Mouse (Mus musculus): ENCODE results near the gene Pde7b. TPM values are rescaled to one million over a fixed set of nuclear protein-coding genes. Genes with fewer than 3 reads are reported as not detected.
"Not testable (repeated sequence)": the region's sequence is repeated elsewhere in the genome, so short reads cannot be mapped to it uniquely, and the experiment has no call there.

The Pde7b gene
- polyA plus RNA-seq, 1 experiment from 2014 or later: 2.5 TPM

DNA sequence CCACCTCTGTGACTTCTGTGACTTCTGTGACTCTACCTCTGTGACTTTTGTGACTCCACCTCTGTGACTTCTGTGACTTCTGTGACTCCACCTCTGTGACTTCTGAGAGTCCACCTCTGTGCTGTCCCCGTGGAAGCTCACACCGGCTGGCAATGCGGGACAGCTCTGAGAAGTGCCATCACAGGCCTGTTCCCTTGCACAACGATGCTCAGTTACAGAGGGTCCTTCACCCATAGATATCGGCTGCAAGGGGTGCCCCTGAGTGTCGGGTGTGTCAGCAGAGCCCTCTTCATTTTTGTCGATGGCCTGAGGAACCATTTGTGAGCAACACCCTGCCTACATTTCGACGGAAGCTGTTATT, 206.4 kb downstream of the Pde7b start:
- Histone ChIP-seq H3K4me3 (replicated peaks) (no peak overlapping the region), H3K4me1 (no peaks in the 10 kb centered on the region), H3K9me3 (no peaks in the 10 kb centered on the region), H3K27ac (no peak overlapping the region), H3K36me3 (replicated peaks) (no peaks in the 10 kb centered on the region), H3K9ac (no peak overlapping the region), H3K27me3 (no peaks in the 10 kb centered on the region), H3K4me2 (no peak overlapping the region)
- no peak for ATAC-seq (ENCODE audit: low FRiP score)
- WGBS: 93% methylated on average over 9 of the region's 9 CpGs

GRCm38 (mm10) chr10:20517756-20518528, 206.9 kb downstream of the Pde7b start:
- H3K4me2 ChIP-seq; H3K27ac ChIP-seq; H3K4me3 ChIP-seq (replicated peaks); H3K9me3 ChIP-seq; H3K4me1 ChIP-seq; H3K9ac ChIP-seq; H3K36me3 ChIP-seq (replicated peaks); H3K27me3 ChIP-seq; ATAC-seq (ENCODE audit: low FRiP score): not testable (repeated sequence)
- WGBS: 84% methylated on average over 9 of the region's 9 CpGs

DNA sequence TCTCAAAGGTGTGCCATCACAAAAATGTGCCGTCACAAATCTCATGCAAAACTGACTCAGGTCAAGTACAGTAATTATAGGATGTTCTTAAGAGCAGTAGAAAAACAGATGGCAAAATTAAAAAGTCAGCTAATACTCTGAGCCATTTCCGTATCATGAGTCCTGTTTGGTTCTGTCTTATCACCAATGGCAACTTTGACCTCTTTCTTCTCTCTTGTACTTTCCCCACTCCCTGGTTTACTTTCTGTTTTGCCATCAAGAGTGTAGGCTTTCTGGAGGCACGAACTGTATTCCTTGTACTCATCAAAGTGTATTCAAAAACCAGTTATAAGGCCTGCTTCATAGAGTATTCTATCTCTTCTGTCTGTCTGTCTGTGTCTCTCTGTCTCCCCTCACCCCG, 211.0 kb downstream of the Pde7b start:
- WGBS: 92% methylated on average over 4 of the region's 4 CpGs
- H3K36me3 ChIP-seq (replicated peaks): no peaks in the 10 kb centered on the region
- H3K9me3 ChIP-seq: no peaks in the 10 kb centered on the region
- no peaks in the 10 kb centered on the region for H3K27me3 ChIP-seq
- H3K27ac ChIP-seq: no peak overlapping the region
- H3K4me3 ChIP-seq (replicated peaks): no peak overlapping the region
- no peak overlapping the region for H3K4me2 ChIP-seq
- ATAC-seq (ENCODE audit: low FRiP score): no peak
- H3K9ac ChIP-seq: no peak overlapping the region
- H3K4me1 ChIP-seq: no peaks in the 10 kb centered on the region

GRCm38 (mm10) chr10:20513461-20513860, 211.4 kb downstream of the Pde7b start:
- H3K36me3 ChIP-seq (replicated peaks): no peaks in the 10 kb centered on the region
- ATAC-seq (ENCODE audit: low FRiP score): no peak
- no peak overlapping the region for H3K4me3 ChIP-seq (replicated peaks)
- H3K9me3 ChIP-seq: no peaks in the 10 kb centered on the region
- H3K4me2 ChIP-seq: no peak overlapping the region
- no peaks in the 10 kb centered on the region for H3K27me3 ChIP-seq
- no peak overlapping the region for H3K9ac ChIP-seq
- no peak overlapping the region for H3K27ac ChIP-seq
- no peaks in the 10 kb centered on the region for H3K4me1 ChIP-seq
- 88% methylated on average over 5 of the region's 5 CpGs for WGBS

GRCm38 (mm10) chr10:20509819-20510218, 215.1 kb downstream of the Pde7b start:
- H3K4me2 ChIP-seq: no peak overlapping the region
- no peak overlapping the region for H3K9ac ChIP-seq
- no peak overlapping the region for H3K27ac ChIP-seq
- WGBS: 86% methylated on average over 4 of the region's 4 CpGs
- H3K27me3 ChIP-seq: no peaks in the 10 kb centered on the region
- H3K4me3 ChIP-seq (replicated peaks): no peak overlapping the region
- no peaks in the 10 kb centered on the region for H3K36me3 ChIP-seq (replicated peaks)
- no peaks in the 10 kb centered on the region for H3K9me3 ChIP-seq
- no peaks in the 10 kb centered on the region for H3K4me1 ChIP-seq
- ATAC-seq (ENCODE audit: low FRiP score): no peak

- WGBS: 89% methylated on average over 3 of the region's 3 CpGs
- Histone ChIP-seq H3K27ac (no peak overlapping the region), H3K9me3 (no peaks in the 10 kb centered on the region), H3K36me3 (replicated peaks) (no peaks in the 10 kb centered on the region), H3K4me1 (no peaks in the 10 kb centered on the region), H3K27me3 (no peaks in the 10 kb centered on the region), H3K9ac (no peak overlapping the region), H3K4me3 (replicated peaks) (no peak overlapping the region), H3K4me2 (no peak overlapping the region)
- no peak for ATAC-seq (ENCODE audit: low FRiP score)
Observed at GRCm38 (mm10) chr10:20508497-20508896, 216.4 kb downstream of the Pde7b start.

DNA sequence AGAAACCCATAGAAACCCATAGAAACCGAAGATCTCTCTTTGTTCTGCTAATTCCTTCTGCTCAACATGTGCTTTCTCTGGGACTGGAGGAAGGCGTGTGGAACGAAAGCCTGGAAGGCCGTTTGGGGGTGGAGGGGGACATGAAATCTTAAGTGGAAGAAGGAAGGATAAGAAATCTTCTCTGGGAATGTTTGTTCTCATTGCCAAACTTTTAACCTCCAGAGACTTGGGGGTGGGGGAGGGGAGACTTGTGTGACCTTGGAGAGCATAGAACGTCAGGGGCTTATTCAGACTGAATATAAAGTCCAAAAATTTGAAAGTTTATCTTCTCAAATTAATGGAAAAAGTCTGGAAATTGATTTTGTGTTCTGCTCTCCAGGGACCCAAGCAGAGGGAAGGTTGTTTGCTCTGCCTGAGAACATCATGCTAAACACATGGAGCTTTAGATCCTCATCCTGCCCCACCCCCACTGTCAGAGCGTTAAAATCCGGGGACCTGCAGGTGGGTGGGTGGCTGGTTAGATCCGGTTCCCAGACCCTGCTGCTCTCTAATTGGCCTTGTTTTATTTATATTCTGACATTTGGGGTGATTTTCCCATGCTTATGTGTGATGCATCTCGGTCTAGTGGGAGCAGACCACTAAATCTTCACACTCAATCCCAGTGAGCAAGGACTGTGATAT, 217.0 kb downstream of the Pde7b start:
- Histone ChIP-seq H3K4me1 (no peaks in the 10 kb centered on the region), H3K27me3 (no peaks in the 10 kb centered on the region), H3K9me3 (no peaks in the 10 kb centered on the region), H3K36me3 (replicated peaks) (no peaks in the 10 kb centered on the region), H3K9ac (no peak overlapping the region), H3K27ac (no peak overlapping the region), H3K4me2 (no peak overlapping the region), H3K4me3 (replicated peaks) (no peak overlapping the region)
- no peak for ATAC-seq (ENCODE audit: low FRiP score)
- 79% methylated on average over 9 of the region's 9 CpGs for WGBS

- ATAC-seq (ENCODE audit: low FRiP score): no peak
Observed at GRCm38 (mm10) chr10:20507069-20507468, 217.8 kb downstream of the Pde7b start.

GRCm38 (mm10) chr10:20505454-20505853, 219.4 kb downstream of the Pde7b start:
- 83% methylated on average over 10 of the region's 10 CpGs for WGBS
- H3K9ac ChIP-seq: no peak overlapping the region
- ATAC-seq (ENCODE audit: low FRiP score): no peak

More at GRCm38 (mm10) chr10:20507069-20507468, 217.8 kb downstream of the Pde7b start:
- H3K4me2 ChIP-seq: no peak overlapping the region
- H3K36me3 ChIP-seq (replicated peaks): no peaks in the 10 kb centered on the region
- no peak overlapping the region for H3K27ac ChIP-seq
- H3K4me1 ChIP-seq: no peaks in the 10 kb centered on the region
- H3K9me3 ChIP-seq: no peaks in the 10 kb centered on the region
- no peaks in the 10 kb centered on the region for H3K27me3 ChIP-seq
- no peak overlapping the region for H3K9ac ChIP-seq
- 94% methylated on average over 2 of the region's 2 CpGs for WGBS
- H3K4me3 ChIP-seq (replicated peaks): no peak overlapping the region

DNA sequence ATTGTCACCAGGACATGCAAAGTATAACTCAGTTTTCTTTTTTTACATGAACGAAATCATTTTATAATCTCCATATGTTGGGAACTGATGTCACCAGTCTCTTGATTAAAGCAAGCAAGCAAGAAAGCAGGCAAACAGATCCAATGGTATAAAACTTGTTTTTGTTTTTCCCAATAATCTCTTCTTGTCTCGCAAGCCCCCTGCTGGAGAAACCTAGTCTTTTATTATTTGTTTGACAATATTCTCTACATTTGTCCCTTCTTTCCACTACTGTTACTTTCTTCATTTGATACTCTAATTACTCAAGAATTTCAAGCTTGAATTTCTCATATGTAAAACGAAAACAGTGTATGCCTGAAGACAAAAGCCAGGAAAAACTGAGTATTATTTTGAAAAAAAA, 220.1 kb downstream of the Pde7b start:
- Histone ChIP-seq H3K9ac (no peak overlapping the region), H3K36me3 (replicated peaks) (no peaks in the 10 kb centered on the region), H3K27me3 (no peaks in the 10 kb centered on the region), H3K27ac (no peak overlapping the region), H3K4me2 (no peak overlapping the region), H3K9me3 (no peaks in the 10 kb centered on the region), H3K4me3 (replicated peaks) (no peak overlapping the region), H3K4me1 (no peaks in the 10 kb centered on the region)
- no peak for ATAC-seq (ENCODE audit: low FRiP score)
- 86% methylated on average over 3 of the region's 3 CpGs for WGBS

More at GRCm38 (mm10) chr10:20505454-20505853, 219.4 kb downstream of the Pde7b start:
- Histone ChIP-seq H3K4me2 (no peak overlapping the region), H3K4me3 (replicated peaks) (no peak overlapping the region), H3K27ac (no peak overlapping the region), H3K9me3 (no peaks in the 10 kb centered on the region), H3K4me1 (no peaks in the 10 kb centered on the region), H3K36me3 (replicated peaks) (no peaks in the 10 kb centered on the region), H3K27me3 (no peaks in the 10 kb centered on the region)

GRCm38 (mm10) chr10:20503265-20504025, 221.4 kb downstream of the Pde7b start:
- Histone ChIP-seq H3K4me1 (no peaks in the 10 kb centered on the region), H3K27me3 (no peaks in the 10 kb centered on the region), H3K9ac (no peak overlapping the region), H3K36me3 (replicated peaks) (no peaks in the 10 kb centered on the region), H3K4me2 (no peak overlapping the region), H3K9me3 (no peaks in the 10 kb centered on the region), H3K27ac (no peak overlapping the region), H3K4me3 (replicated peaks) (no peak overlapping the region)
- WGBS: 90% methylated on average over 17 of the region's 17 CpGs
- no peak for ATAC-seq (ENCODE audit: low FRiP score)

DNA sequence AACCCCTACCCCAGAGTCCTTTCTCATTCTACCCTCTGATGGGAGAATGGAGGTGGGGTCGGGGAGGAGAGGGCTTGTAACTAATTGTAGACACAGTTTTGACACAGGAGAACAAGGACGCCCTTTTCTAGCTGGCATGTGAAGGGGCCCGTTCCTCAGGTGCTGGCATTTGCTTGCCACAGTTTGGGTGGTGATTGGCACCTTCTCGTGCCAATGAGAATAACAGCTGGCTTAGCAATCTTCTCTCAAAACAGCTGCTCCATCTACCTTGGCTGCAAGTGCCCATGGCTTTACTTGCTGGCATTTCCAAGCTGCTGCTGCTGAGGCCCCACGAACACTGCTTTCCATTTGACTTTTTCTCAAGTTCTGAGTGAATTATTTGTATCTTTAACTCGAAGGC, 223.7 kb downstream of the Pde7b start:
- 79% methylated on average over 6 of the region's 6 CpGs for WGBS
- H3K4me3 ChIP-seq (replicated peaks): no peak overlapping the region

More for the DNA sequence above, 223.7 kb downstream of the Pde7b start:
- H3K36me3 ChIP-seq (replicated peaks): no peaks in the 10 kb centered on the region
- H3K4me1 ChIP-seq: no peaks in the 10 kb centered on the region
- no peak overlapping the region for H3K9ac ChIP-seq
- no peak overlapping the region for H3K4me2 ChIP-seq
- no peaks in the 10 kb centered on the region for H3K9me3 ChIP-seq
- no peak overlapping the region for H3K27ac ChIP-seq
- no peak for ATAC-seq (ENCODE audit: low FRiP score)
- no peaks in the 10 kb centered on the region for H3K27me3 ChIP-seq
